Mouse (Mus musculus): ENCODE data around the gene Fxr2. TPM values are rescaled to one million over a fixed set of nuclear protein-coding genes. Genes with fewer than 3 reads are reported as not detected.

The Fxr2 gene
- total and polyA plus RNA-seq, 2 experiments from 2014 or later, result 23.3 to 79.6 TPM

- TF ChIP-seq CTCF (IDR thresholded peaks at IDR 0.05; ENCODE audit: low read depth), result no peak
- Histone ChIP-seq H3K9me3 (ENCODE audit: low read length) (no peaks in the 10 kb centered on the region), H3K4me2 (ENCODE audit: low read depth, low read length) (no peak overlapping the region), H3K9ac (replicated peaks; ENCODE audit: low read length) (no peak overlapping the region), H3K4me1 (ENCODE audit: insufficient read depth, low read length) (no peaks in the 10 kb centered on the region), H3K4me3 (ENCODE audit: low read length) (no peak overlapping the region), H3K27me3 (ENCODE audit: insufficient read depth, low read length) (no peaks in the 10 kb centered on the region), H3K27ac (peak overlapping the region; percentile 67), H3K36me3 (ENCODE audit: insufficient read depth, low read length) (peaks cover 23% of the 10 kb centered on the region)
- ATAC-seq (no peak), DNase-seq (ENCODE audit: low spot score) (no peak)
- 86% methylated on average over 3 of the region's 3 CpGs for WGBS
These were observed 41.4 kb upstream of the Fxr2 start for GRCm38 (mm10) chr11:69591424-69591823.

GRCm38 (mm10) chr11:69591899-69592637 is 40.7 kb upstream of the Fxr2 start:
- Histone ChIP-seq H3K27ac (peak overlapping the region; percentile 67; the same call in 1 of the 2 replicates), H3K9me3 (ENCODE audit: low read length) (no peaks in the 10 kb centered on the region), H3K9ac (replicated peaks; ENCODE audit: low read length) (no peak overlapping the region), H3K4me2 (ENCODE audit: low read depth, low read length) (no peak overlapping the region), H3K4me1 (ENCODE audit: insufficient read depth, low read length) (no peaks in the 10 kb centered on the region), H3K27me3 (ENCODE audit: insufficient read depth, low read length) (no peaks in the 10 kb centered on the region), H3K4me3 (ENCODE audit: low read length) (no peak overlapping the region), H3K36me3 (ENCODE audit: insufficient read depth, low read length) (peaks cover 23% of the 10 kb centered on the region)
- no peak for TF ChIP-seq CTCF (IDR thresholded peaks at IDR 0.05; ENCODE audit: low read depth)
- ATAC-seq (peak; percentile 94), DNase-seq (ENCODE audit: low spot score) (peak; percentile 83)
- 43% methylated on average over 7 of the region's 7 CpGs for WGBS

DNA sequence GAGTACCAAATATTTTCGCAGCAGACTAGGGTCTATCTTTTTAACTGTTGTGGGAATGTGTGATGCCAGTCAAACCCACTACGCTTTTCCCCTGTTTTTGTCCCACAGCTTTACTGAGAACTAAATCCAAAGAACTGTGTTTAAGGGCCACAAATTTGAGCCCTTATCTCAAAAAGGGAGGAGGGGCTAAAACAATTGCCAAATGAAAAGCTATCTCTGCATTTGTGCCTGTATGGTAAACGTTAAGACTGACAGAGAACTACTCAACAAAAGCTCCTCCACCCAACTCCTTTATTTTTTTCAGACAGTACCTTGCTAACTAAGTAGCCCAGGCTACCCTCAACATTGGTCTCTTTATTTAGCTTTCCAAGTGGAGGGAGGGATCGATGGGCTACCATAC is 40.0 kb upstream of the Fxr2 start:
- WGBS, result 82% methylated on average over 4 of the region's 4 CpGs
- no peak for TF ChIP-seq CTCF (IDR thresholded peaks at IDR 0.05; ENCODE audit: low read depth)

GRCm38 (mm10) chr11:69594853-69595252 is 37.9 kb upstream of the Fxr2 start:
- Histone ChIP-seq H3K36me3 (ENCODE audit: insufficient read depth, low read length) (peaks cover 4% of the 10 kb centered on the region; the same call in 1 of the 2 replicates), H3K9ac (replicated peaks; ENCODE audit: low read length) (no peak overlapping the region), H3K4me1 (ENCODE audit: insufficient read depth, low read length) (no peaks in the 10 kb centered on the region), H3K4me3 (ENCODE audit: low read length) (no peak overlapping the region), H3K27me3 (ENCODE audit: insufficient read depth, low read length) (no peaks in the 10 kb centered on the region), H3K27ac (no peak overlapping the region), H3K9me3 (ENCODE audit: low read length) (no peaks in the 10 kb centered on the region), H3K4me2 (ENCODE audit: low read depth, low read length) (no peak overlapping the region)
- DNase-seq (ENCODE audit: low spot score), result no peak
- no peak for TF ChIP-seq CTCF (IDR thresholded peaks at IDR 0.05; ENCODE audit: low read depth)
- 96% methylated on average over 6 of the region's 6 CpGs for WGBS
- ATAC-seq, result no peak

More for the DNA sequence above, 40.0 kb upstream of the Fxr2 start:
- Histone ChIP-seq H3K4me2 (ENCODE audit: low read depth, low read length) (no peak overlapping the region), H3K27me3 (ENCODE audit: insufficient read depth, low read length) (no peaks in the 10 kb centered on the region), H3K36me3 (ENCODE audit: insufficient read depth, low read length) (peaks cover 19% of the 10 kb centered on the region), H3K4me3 (ENCODE audit: low read length) (no peak overlapping the region), H3K9ac (replicated peaks; ENCODE audit: low read length) (no peak overlapping the region), H3K27ac (peak overlapping the region; percentile 67; the same call in 1 of the 2 replicates), H3K4me1 (ENCODE audit: insufficient read depth, low read length) (no peaks in the 10 kb centered on the region), H3K9me3 (ENCODE audit: low read length) (no peaks in the 10 kb centered on the region)
- DNase-seq (ENCODE audit: low spot score) (no peak), ATAC-seq (no peak)

- H3K36me3 ChIP-seq (ENCODE audit: insufficient read depth, low read length), result peaks cover 11% of the 10 kb centered on the region; the same call in 1 of the 2 replicates
- no peak for TF ChIP-seq CTCF (IDR thresholded peaks at IDR 0.05; ENCODE audit: low read depth)
- H3K27ac ChIP-seq, result peak overlapping the region; percentile 76
- WGBS, result 10% methylated on average over 9 of the region's 9 CpGs
- no peak overlapping the region for H3K4me3 ChIP-seq (ENCODE audit: low read length)
- DNase-seq (ENCODE audit: low spot score), result no peak
- ATAC-seq, result no peak
- H3K9ac ChIP-seq (replicated peaks; ENCODE audit: low read length), result peak overlapping the region; percentile 25; the same call in 1 of the 2 replicates
- peaks cover 28% of the 10 kb centered on the region for H3K4me1 ChIP-seq (ENCODE audit: insufficient read depth, low read length)
- H3K4me2 ChIP-seq (ENCODE audit: low read depth, low read length), result peak overlapping the region; percentile 34
- no peaks in the 10 kb centered on the region for H3K27me3 ChIP-seq (ENCODE audit: insufficient read depth, low read length)
- no peaks in the 10 kb centered on the region for H3K9me3 ChIP-seq (ENCODE audit: low read length)
These were observed 33.4 kb upstream of the Fxr2 start for GRCm38 (mm10) chr11:69599436-69599835.

GRCm38 (mm10) chr11:69600098-69600497 is 32.7 kb upstream of the Fxr2 start:
- DNase-seq (ENCODE audit: low spot score), result peak; percentile 80
- Histone ChIP-seq H3K9ac (replicated peaks; ENCODE audit: low read length) (peak overlapping the region; percentile 25; the same call in 1 of the 2 replicates), H3K4me2 (ENCODE audit: low read depth, low read length) (peak overlapping the region; percentile 34), H3K36me3 (ENCODE audit: insufficient read depth, low read length) (peaks cover 11% of the 10 kb centered on the region; the same call in 1 of the 2 replicates), H3K27me3 (ENCODE audit: insufficient read depth, low read length) (no peaks in the 10 kb centered on the region), H3K27ac (peak overlapping the region; percentile 76), H3K9me3 (ENCODE audit: low read length) (no peaks in the 10 kb centered on the region), H3K4me1 (ENCODE audit: insufficient read depth, low read length) (peaks cover 28% of the 10 kb centered on the region), H3K4me3 (ENCODE audit: low read length) (no peak overlapping the region)
- peak; percentile 77 for ATAC-seq
- 10% methylated on average over 6 of the region's 6 CpGs for WGBS
- no peak for TF ChIP-seq CTCF (IDR thresholded peaks at IDR 0.05; ENCODE audit: low read depth)

- Histone ChIP-seq H3K27ac (no peak overlapping the region), H3K4me2 (ENCODE audit: low read depth, low read length) (no peak overlapping the region), H3K27me3 (ENCODE audit: insufficient read depth, low read length) (no peaks in the 10 kb centered on the region), H3K4me1 (ENCODE audit: insufficient read depth, low read length) (peaks cover 28% of the 10 kb centered on the region), H3K4me3 (ENCODE audit: low read length) (no peak overlapping the region), H3K9me3 (ENCODE audit: low read length) (no peaks in the 10 kb centered on the region), H3K36me3 (ENCODE audit: insufficient read depth, low read length) (peaks cover 11% of the 10 kb centered on the region; the same call in 1 of the 2 replicates), H3K9ac (replicated peaks; ENCODE audit: low read length) (no peak overlapping the region)
- DNase-seq (ENCODE audit: low spot score) (peak; percentile 13), ATAC-seq (no peak)
- TF ChIP-seq CTCF (IDR thresholded peaks at IDR 0.05; ENCODE audit: low read depth), result no peak
- 59% methylated on average over 3 of the region's 3 CpGs for WGBS
These were observed 31.0 kb upstream of the Fxr2 start for GRCm38 (mm10) chr11:69601768-69602167.
